Comparison of ENCODE assay signal across 7 mouse cellular contexts in the genomic region with DNA sequence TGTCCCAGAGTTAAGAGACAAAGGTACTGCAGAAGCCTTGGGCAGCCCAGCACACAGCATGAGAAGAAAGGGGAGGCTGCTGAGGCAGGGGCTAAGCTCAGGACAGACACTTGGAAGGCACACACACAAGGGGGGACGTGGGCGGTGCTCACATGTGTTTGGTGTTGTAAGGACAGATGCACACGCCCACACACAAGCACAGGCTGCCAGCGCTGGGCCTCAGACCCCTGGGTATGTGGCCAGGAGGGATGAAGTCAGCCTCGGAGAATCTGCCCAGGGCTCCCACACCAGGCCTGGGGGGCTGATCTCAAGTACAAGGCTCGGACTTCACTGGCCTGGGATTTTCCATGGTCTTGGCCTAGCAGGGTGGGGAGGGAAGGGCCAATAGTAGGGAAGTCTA. TPM values are rescaled to one million over a fixed set of nuclear protein-coding genes. Genes with fewer than 3 reads are reported as not detected.
DNase-seq lines count a peak whose midpoint lies in the region; ATAC-seq lines count a peak whose summit lies in the region.

No protein-coding gene starts in this region.

- no peak overlapping the region for H3K4me2 ChIP-seq in midbrain, embryonic 15.5 days
- no peak overlapping the region for H3K4me2 ChIP-seq in midbrain, embryonic 14.5 days (ENCODE audit: low read length)
- H3K4me2 ChIP-seq in forebrain, embryonic 16.5 days (ENCODE audit: low read length): no peak overlapping the region
- H3K4me2 ChIP-seq in intestine, embryonic 15.5 days (replicated peaks): no peak overlapping the region

- H3K9ac ChIP-seq in midbrain, embryonic 15.5 days: no peak overlapping the region
- H3K9ac ChIP-seq in midbrain, embryonic 14.5 days (replicated peaks; ENCODE audit: low read length): no peak overlapping the region
- H3K9ac ChIP-seq in forebrain, embryonic 16.5 days (replicated peaks; ENCODE audit: low read depth, low read length): 0 out of 2 replicates have a peak overlapping the region, but pooled peaks have one; percentile 19
- no peak overlapping the region for H3K9ac ChIP-seq in intestine, embryonic 15.5 days

- WGBS in midbrain, embryonic 15.5 days: 28% methylated on average over 6 of the region's 6 CpGs
- 24% methylated on average over 6 of the region's 6 CpGs for WGBS in midbrain, embryonic 14.5 days
- WGBS in forebrain, embryonic 16.5 days: 16% methylated on average over 6 of the region's 6 CpGs
- 42% methylated on average over 6 of the region's 6 CpGs for WGBS in intestine, embryonic 15.5 days

- H3K36me3 ChIP-seq in midbrain, embryonic 15.5 days (replicated peaks): no peaks in the 10 kb centered on the region
- no peaks in the 10 kb centered on the region for H3K36me3 ChIP-seq in midbrain, embryonic 14.5 days (ENCODE audit: control insufficient read depth, insufficient read depth, low read length)
- no peaks in the 10 kb centered on the region for H3K36me3 ChIP-seq in forebrain, embryonic 16.5 days (ENCODE audit: control insufficient read depth, insufficient read depth)
- no peaks in the 10 kb centered on the region for H3K36me3 ChIP-seq in intestine, embryonic 15.5 days

- no peaks in the 10 kb centered on the region for H3K9me3 ChIP-seq in midbrain, embryonic 15.5 days
- no peaks in the 10 kb centered on the region for H3K9me3 ChIP-seq in midbrain, embryonic 14.5 days (ENCODE audit: control insufficient read depth, low read length)
- H3K9me3 ChIP-seq in forebrain, embryonic 16.5 days (ENCODE audit: control insufficient read depth, low read length): no peaks in the 10 kb centered on the region
- no peaks in the 10 kb centered on the region for H3K9me3 ChIP-seq in intestine, embryonic 15.5 days

- H3K4me3 ChIP-seq in midbrain, embryonic 15.5 days: no peak overlapping the region
- no peak overlapping the region for H3K4me3 ChIP-seq in midbrain, embryonic 14.5 days (replicated peaks; ENCODE audit: low read depth, low read length)
- H3K4me3 ChIP-seq in forebrain, embryonic 16.5 days (replicated peaks; ENCODE audit: low read length): no peak overlapping the region
- no peak overlapping the region for H3K4me3 ChIP-seq in intestine, embryonic 15.5 days (replicated peaks)

- DNase-seq in midbrain, embryonic 14.5 days: no peak
- DNase-seq in ovary, postnatal 14 days (ENCODE audit: low spot score): peak; percentile 55
- DNase-seq in spleen, postnatal 10 days (ENCODE audit: low spot score in 2 of 2): no peak
- DNase-seq in cerebellum, postnatal 14 days: no peak

- H3K4me1 ChIP-seq in midbrain, embryonic 15.5 days: peaks cover 28% of the 10 kb centered on the region
- peaks cover 16% of the 10 kb centered on the region for H3K4me1 ChIP-seq in midbrain, embryonic 14.5 days (ENCODE audit: control insufficient read depth, insufficient read depth, low read length)
- H3K4me1 ChIP-seq in forebrain, embryonic 16.5 days (replicated peaks; ENCODE audit: control insufficient read depth, insufficient read depth, low read length): peaks cover 39% of the 10 kb centered on the region
- H3K4me1 ChIP-seq in intestine, embryonic 15.5 days (replicated peaks): peaks cover 48% of the 10 kb centered on the region

- ATAC-seq in midbrain, embryonic 15.5 days (replicated peaks): 0 out of 2 replicates have a peak, but pooled peaks have one; percentile 28
- no peak for ATAC-seq in midbrain, embryonic 14.5 days (ENCODE audit: low FRiP score, low TSS enrichment)
- ATAC-seq in forebrain, embryonic 16.5 days: peak; percentile 11; the same call in 1 of the 2 replicates
- ATAC-seq in intestine, embryonic 15.5 days: no peak

- peaks cover 27% of the 10 kb centered on the region for H3K27me3 ChIP-seq in midbrain, embryonic 15.5 days (replicated peaks)
- peaks cover 20% of the 10 kb centered on the region for H3K27me3 ChIP-seq in midbrain, embryonic 14.5 days (ENCODE audit: control insufficient read depth, insufficient read depth, low read length)
- H3K27me3 ChIP-seq in forebrain, embryonic 16.5 days (replicated peaks; ENCODE audit: control insufficient read depth, insufficient read depth, low read length): peaks cover 8% of the 10 kb centered on the region; the same call in 1 of the 2 replicates
- H3K27me3 ChIP-seq in intestine, embryonic 15.5 days (replicated peaks): peaks cover 17% of the 10 kb centered on the region

- no peak overlapping the region for H3K27ac ChIP-seq in midbrain, embryonic 15.5 days
- no peak overlapping the region for H3K27ac ChIP-seq in midbrain, embryonic 14.5 days (replicated peaks; ENCODE audit: low read depth, low read length)
- no peak overlapping the region; the same call in 1 of the 2 replicates for H3K27ac ChIP-seq in forebrain, embryonic 16.5 days (ENCODE audit: low read length)
- H3K27ac ChIP-seq in intestine, embryonic 15.5 days: peak overlapping the region; percentile 36; the same call in 1 of the 2 replicates

RNA-seq across cellular contexts. Expression of a gene that starts 4.6 kb away (rescaled TPM):
- 6.0 and 7.2 TPM in 2 replicates for polyA plus RNA-seq in midbrain, embryonic 15.5 days (2015; fragmentation: Nextera tagmentation; extraction: Ambion mirVana)
- polyA plus RNA-seq in midbrain, embryonic 14.5 days (2014; fragmentation: Nextera tagmentation; extraction: Ambion mirVana): 2.7 and 5.6 TPM in 2 replicates
- polyA plus RNA-seq in forebrain, embryonic 16.5 days (2015; fragmentation: Nextera tagmentation; extraction: Ambion mirVana): 11.5 and 14.7 TPM in 2 replicates
- 34.1 and 36.2 TPM in 2 replicates for polyA plus RNA-seq in intestine, embryonic 15.5 days (2015; fragmentation: Nextera tagmentation; extraction: Ambion mirVana)

RNA-seq across cellular contexts. Expression of a gene that starts 55.4 kb away (rescaled TPM):
- 136 and 140 TPM in 2 replicates for polyA plus RNA-seq in midbrain, embryonic 15.5 days (2015; fragmentation: Nextera tagmentation; extraction: Ambion mirVana)
- 96.4 and 115 TPM in 2 replicates for polyA plus RNA-seq in midbrain, embryonic 14.5 days (2014; fragmentation: Nextera tagmentation; extraction: Ambion mirVana)
- polyA plus RNA-seq in forebrain, embryonic 16.5 days (2015; fragmentation: Nextera tagmentation; extraction: Ambion mirVana): 104 and 120 TPM in 2 replicates
- polyA plus RNA-seq in intestine, embryonic 15.5 days (2015; fragmentation: Nextera tagmentation; extraction: Ambion mirVana): 21.3 and 21.4 TPM in 2 replicates

RNA-seq across cellular contexts. Expression of a gene that starts 58.8 kb away (rescaled TPM):
- polyA plus RNA-seq in midbrain, embryonic 15.5 days (2015; fragmentation: Nextera tagmentation; extraction: Ambion mirVana): 3.9 and 5.0 TPM in 2 replicates
- polyA plus RNA-seq in midbrain, embryonic 14.5 days (2014; fragmentation: Nextera tagmentation; extraction: Ambion mirVana): 3.8 and 3.9 TPM in 2 replicates
- 7.4 and 8.1 TPM in 2 replicates for polyA plus RNA-seq in forebrain, embryonic 16.5 days (2015; fragmentation: Nextera tagmentation; extraction: Ambion mirVana)
- polyA plus RNA-seq in intestine, embryonic 15.5 days (2015; fragmentation: Nextera tagmentation; extraction: Ambion mirVana): 13.2 and 15.6 TPM in 2 replicates

Comparison
In these comparisons a context has a peak if more than half of its experiments do, and no peak if none do; other contexts are left out.
1. ATAC-seq: peak in midbrain, embryonic 15.5 days (single experiment) and forebrain, embryonic 16.5 days (single experiment); none in midbrain, embryonic 14.5 days (single experiment) and intestine, embryonic 15.5 days (single experiment).